ENCODE assay signal across 7 mouse cellular contexts in genomic region chr8:105554087-105554486, GRCm38 (mm10). TPM values are rescaled to one million over a fixed set of nuclear protein-coding genes. Genes with fewer than 3 reads are reported as not detected.
DNase-seq lines count a peak whose midpoint lies in the region; ATAC-seq and TF ChIP-seq lines count a peak whose summit lies in the region.

No protein-coding gene starts in this region.

- peak; percentile 84 for DNase-seq in ES-CJ7 (ENCODE audit: low read depth, low spot score)
- peak; percentile 80 for DNase-seq in adrenal gland, postnatal 14 days
- DNase-seq in embryonic facial prominence, embryonic 11.5 days (ENCODE audit: low spot score) = peak; percentile 76
- peak; percentile 84 to 89 for DNase-seq in heart, postnatal 10 days
- DNase-seq in kidney, postnatal 10 days = peak; percentile 77
- DNase-seq in liver, postnatal 0 days = peak; percentile 66
- peak; percentile 83 for DNase-seq in retina, embryonic 14.5 days (ENCODE audit: low spot score)

- H3K4me1 ChIP-seq in embryonic facial prominence, embryonic 11.5 days (ENCODE audit: control insufficient read depth, insufficient read depth, low read length) = no peaks in the 10 kb centered on the region
- peaks cover 2% of the 10 kb centered on the region; the same call in 1 of the 2 replicates for H3K4me1 ChIP-seq in liver, postnatal 0 days (ENCODE audit: insufficient read depth)

- TF ChIP-seq EP300 in liver, postnatal 0 days (IDR thresholded peaks at IDR 0.05; ENCODE audit: low read depth) = no peak

- TF ChIP-seq CTCF in liver, postnatal 0 days (IDR thresholded peaks at IDR 0.05; ENCODE audit: low read depth) = peak; percentile 95

- no peaks in the 10 kb centered on the region for H3K36me3 ChIP-seq in embryonic facial prominence, embryonic 11.5 days (replicated peaks; ENCODE audit: control insufficient read depth, insufficient read depth, low read depth, low read length)
- H3K36me3 ChIP-seq in liver, postnatal 0 days (replicated peaks; ENCODE audit: insufficient read depth, low read length) = peaks cover 11% of the 10 kb centered on the region; the same call in 1 of the 2 replicates

- intact Hi-C loops in heart, postnatal 10 days (cut with DNase I) = loop anchor here (1.0 to 5.0 kb wide), 3 partner anchors 38 to 197 kb away; no protein-coding TSS in a partner anchor

- no peaks in the 10 kb centered on the region for H3K9me3 ChIP-seq in embryonic facial prominence, embryonic 11.5 days (replicated peaks; ENCODE audit: control insufficient read depth, low read length)
- H3K9me3 ChIP-seq in liver, postnatal 0 days (ENCODE audit: low read length) = no peaks in the 10 kb centered on the region

- no peak overlapping the region for H3K9ac ChIP-seq in embryonic facial prominence, embryonic 11.5 days (replicated peaks; ENCODE audit: low read length)
- no peak overlapping the region for H3K9ac ChIP-seq in liver, postnatal 0 days (replicated peaks)

- H3K4me2 ChIP-seq in embryonic facial prominence, embryonic 11.5 days (ENCODE audit: low read depth, low read length) = no peak overlapping the region
- H3K4me2 ChIP-seq in liver, postnatal 0 days (ENCODE audit: low read depth, low read length) = no peak overlapping the region

- H3K27me3 ChIP-seq in embryonic facial prominence, embryonic 11.5 days (ENCODE audit: control insufficient read depth, insufficient read depth, low read length) = no peaks in the 10 kb centered on the region
- no peaks in the 10 kb centered on the region for H3K27me3 ChIP-seq in liver, postnatal 0 days (ENCODE audit: insufficient read depth, low read length)

- no peak; the same call in 1 of the 2 replicates for ATAC-seq in embryonic facial prominence, embryonic 11.5 days (replicated peaks; ENCODE audit: insufficient number of reproducible peaks, low FRiP score, low TSS enrichment, low read depth)
- peak; percentile 78 for ATAC-seq in liver, postnatal 0 days

- H3K27ac ChIP-seq in embryonic facial prominence, embryonic 11.5 days (replicated peaks; ENCODE audit: low read depth, low read length) = no peak overlapping the region
- H3K27ac ChIP-seq in liver, postnatal 0 days (ENCODE audit: low read depth) = no peak overlapping the region

- no peak overlapping the region for H3K4me3 ChIP-seq in embryonic facial prominence, embryonic 11.5 days (ENCODE audit: low read depth, low read length)
- no peak overlapping the region for H3K4me3 ChIP-seq in liver, postnatal 0 days (ENCODE audit: low read depth, low read length)

RNA-seq across cellular contexts. Expression of gene Atp6v0d1, which starts 11.8 kb away (rescaled TPM):
- 90.6 and 97.4 TPM in 2 replicates for total RNA-seq in adrenal gland, postnatal 14 days (2021)
- 89.8 and 95.5 TPM in 2 replicates for polyA plus RNA-seq in embryonic facial prominence, embryonic 11.5 days (2014; fragmentation: Nextera tagmentation; extraction: Ambion mirVana)
- 10 to 100 TPM; 60.1 to 64.0 TPM for total RNA-seq in heart, postnatal 10 days (2021)
- 48.0 and 50.2 TPM in 2 replicates for polyA plus RNA-seq in liver, postnatal 0 days (2015; fragmentation: Nextera tagmentation; extraction: Ambion mirVana)

RNA-seq across cellular contexts. Expression of gene Hsd11b2, which starts 35.5 kb away (rescaled TPM):
- total RNA-seq in adrenal gland, postnatal 14 days (2021) = 1.1 and 1.2 TPM in 2 replicates
- polyA plus RNA-seq in embryonic facial prominence, embryonic 11.5 days (2014; fragmentation: Nextera tagmentation; extraction: Ambion mirVana) = 11.9 and 12.6 TPM in 2 replicates
- total RNA-seq in heart, postnatal 10 days (2021) = 1 to 10 TPM in 1 of 2 experiments, under 1 TPM in 1; 0.60 to 2.1 TPM
- polyA plus RNA-seq in liver, postnatal 0 days (2015; fragmentation: Nextera tagmentation; extraction: Ambion mirVana) = 0.13 TPM in 1 of 2 replicates, not detected in the other

RNA-seq across cellular contexts. Expression of gene Ripor1, which starts 51.0 kb away (rescaled TPM):
- 33.9 and 39.8 TPM in 2 replicates for total RNA-seq in adrenal gland, postnatal 14 days (2021)
- polyA plus RNA-seq in embryonic facial prominence, embryonic 11.5 days (2014; fragmentation: Nextera tagmentation; extraction: Ambion mirVana) = 7.3 and 8.7 TPM in 2 replicates
- 10 to 100 TPM; 53.1 to 55.8 TPM for total RNA-seq in heart, postnatal 10 days (2021)
- polyA plus RNA-seq in liver, postnatal 0 days (2015; fragmentation: Nextera tagmentation; extraction: Ambion mirVana) = 6.2 and 6.8 TPM in 2 replicates

RNA-seq across cellular contexts. Expression of gene Zdhhc1, which starts 57.4 kb away (rescaled TPM):
- total RNA-seq in adrenal gland, postnatal 14 days (2021) = 16.0 and 18.1 TPM in 2 replicates
- 15.0 and 17.9 TPM in 2 replicates for polyA plus RNA-seq in embryonic facial prominence, embryonic 11.5 days (2014; fragmentation: Nextera tagmentation; extraction: Ambion mirVana)
- 10 to 100 TPM; 14.8 to 16.8 TPM for total RNA-seq in heart, postnatal 10 days (2021)
- 2.1 and 2.3 TPM in 2 replicates for polyA plus RNA-seq in liver, postnatal 0 days (2015; fragmentation: Nextera tagmentation; extraction: Ambion mirVana)
